Comparison of ENCODE assay signal across 8 mouse cellular contexts in genomic region chr7:114071851-114072616, GRCm38 (mm10). TPM values are rescaled to one million over a fixed set of nuclear protein-coding genes. Genes with fewer than 3 reads are reported as not detected.
A peak's percentile ranks its signal among the peaks of the same experiment; 100 is the strongest.
DNase-seq lines count a peak whose midpoint lies in the region; ATAC-seq lines count a peak whose summit lies in the region.

No protein-coding gene starts in this region.

- H3K9ac ChIP-seq in midbrain, embryonic 16.5 days (ENCODE audit: low read depth, low read length): no peak overlapping the region
- H3K9ac ChIP-seq in midbrain, embryonic 11.5 days (ENCODE audit: low read length): no peak overlapping the region
- H3K9ac ChIP-seq in intestine, embryonic 14.5 days (ENCODE audit: low read length): no peak overlapping the region
- H3K9ac ChIP-seq in stomach, embryonic 16.5 days (ENCODE audit: low read length): peak overlapping the region; percentile 24

- no peaks in the 10 kb centered on the region for H3K36me3 ChIP-seq in midbrain, embryonic 16.5 days (ENCODE audit: control insufficient read depth, insufficient read depth, low read length)
- no peaks in the 10 kb centered on the region for H3K36me3 ChIP-seq in midbrain, embryonic 11.5 days (ENCODE audit: control insufficient read depth, insufficient read depth, low read length)
- H3K36me3 ChIP-seq in intestine, embryonic 14.5 days (ENCODE audit: control insufficient read depth, insufficient read depth, low read length): no peaks in the 10 kb centered on the region
- no peaks in the 10 kb centered on the region for H3K36me3 ChIP-seq in stomach, embryonic 16.5 days (ENCODE audit: control insufficient read depth, insufficient read depth, low read length)

- H3K27me3 ChIP-seq in midbrain, embryonic 16.5 days (ENCODE audit: control insufficient read depth, insufficient read depth, low read depth, low read length): no peaks in the 10 kb centered on the region
- H3K27me3 ChIP-seq in midbrain, embryonic 11.5 days (ENCODE audit: control insufficient read depth, insufficient read depth, low read length): no peaks in the 10 kb centered on the region
- no peaks in the 10 kb centered on the region for H3K27me3 ChIP-seq in intestine, embryonic 14.5 days (replicated peaks; ENCODE audit: control insufficient read depth, insufficient read depth, low read length)
- no peaks in the 10 kb centered on the region for H3K27me3 ChIP-seq in stomach, embryonic 16.5 days (ENCODE audit: control insufficient read depth, insufficient read depth, low read length)

- no peaks in the 10 kb centered on the region for H3K9me3 ChIP-seq in midbrain, embryonic 16.5 days (replicated peaks; ENCODE audit: control insufficient read depth, low read length, poor library complexity, severe bottlenecking)
- no peaks in the 10 kb centered on the region for H3K9me3 ChIP-seq in midbrain, embryonic 11.5 days (ENCODE audit: control insufficient read depth, low read length)
- no peaks in the 10 kb centered on the region for H3K9me3 ChIP-seq in intestine, embryonic 14.5 days (ENCODE audit: control insufficient read depth, low read length)
- no peaks in the 10 kb centered on the region for H3K9me3 ChIP-seq in stomach, embryonic 16.5 days (replicated peaks; ENCODE audit: control insufficient read depth, low read length)

- peaks cover 6% of the 10 kb centered on the region; the same call in 1 of the 2 replicates for H3K4me1 ChIP-seq in midbrain, embryonic 16.5 days (ENCODE audit: control insufficient read depth, insufficient read depth, low read length)
- no peaks in the 10 kb centered on the region; the same call in 1 of the 2 replicates for H3K4me1 ChIP-seq in midbrain, embryonic 11.5 days (ENCODE audit: control insufficient read depth, insufficient read depth, low read length)
- peaks cover 12% of the 10 kb centered on the region; the same call in 1 of the 2 replicates for H3K4me1 ChIP-seq in intestine, embryonic 14.5 days (replicated peaks; ENCODE audit: control insufficient read depth, insufficient read depth, low read length)
- H3K4me1 ChIP-seq in stomach, embryonic 16.5 days (ENCODE audit: control insufficient read depth, insufficient read depth, low read length): peaks cover 12% of the 10 kb centered on the region

- DNase-seq in gastrocnemius, adult 18-20 months (ENCODE audit: low spot score): peak; percentile 21
- DNase-seq in gastrocnemius, adult 8-10 months (ENCODE audit: low spot score in 2 of 2): no peak
- DNase-seq in midbrain, embryonic 11.5 days (ENCODE audit: low spot score, missing footprints): no peak
- DNase-seq in intestine, embryonic 14.5 days (ENCODE audit: low spot score): no peak
- DNase-seq in cerebellum, adult 8-10 months: no peak
- DNase-seq in cerebellum, postnatal 4 days (ENCODE audit: low spot score in 2 of 2): no peak

- H3K4me3 ChIP-seq in midbrain, embryonic 16.5 days (ENCODE audit: low read depth, low read length): no peak overlapping the region
- H3K4me3 ChIP-seq in midbrain, embryonic 11.5 days (ENCODE audit: low read depth, low read length): no peak overlapping the region
- H3K4me3 ChIP-seq in intestine, embryonic 14.5 days (ENCODE audit: low read depth, low read length): no peak overlapping the region
- no peak overlapping the region for H3K4me3 ChIP-seq in stomach, embryonic 16.5 days (replicated peaks; ENCODE audit: low read length)

- 53% methylated on average over 13 of the region's 13 CpGs for WGBS in midbrain, embryonic 16.5 days
- 54% methylated on average over 13 of the region's 13 CpGs for WGBS in midbrain, embryonic 11.5 days
- WGBS in intestine, embryonic 14.5 days: 16% methylated on average over 13 of the region's 13 CpGs
- WGBS in stomach, embryonic 16.5 days: 13% methylated on average over 13 of the region's 13 CpGs

- no peak overlapping the region for H3K4me2 ChIP-seq in midbrain, embryonic 16.5 days (ENCODE audit: low read length)
- H3K4me2 ChIP-seq in midbrain, embryonic 11.5 days: no peak overlapping the region
- H3K4me2 ChIP-seq in intestine, embryonic 14.5 days (ENCODE audit: low read length): peak overlapping the region; percentile 18; the same call in 1 of the 2 replicates
- peak overlapping the region; percentile 32 for H3K4me2 ChIP-seq in stomach, embryonic 16.5 days (ENCODE audit: low read depth, low read length)

- H3K27ac ChIP-seq in midbrain, embryonic 16.5 days (ENCODE audit: low read length): no peak overlapping the region
- H3K27ac ChIP-seq in midbrain, embryonic 11.5 days (ENCODE audit: low read depth, low read length): no peak overlapping the region
- peak overlapping the region; percentile 43; the same call in 1 of the 2 replicates for H3K27ac ChIP-seq in intestine, embryonic 14.5 days (ENCODE audit: low read depth)
- H3K27ac ChIP-seq in stomach, embryonic 16.5 days (ENCODE audit: low read length): peak overlapping the region; percentile 78

- peak; percentile 12; the same call in 1 of the 2 replicates for ATAC-seq in midbrain, embryonic 16.5 days
- ATAC-seq in midbrain, embryonic 11.5 days (ENCODE audit: low FRiP score): no peak
- peak; percentile 60; the same call in 1 of the 2 replicates for ATAC-seq in intestine, embryonic 14.5 days (replicated peaks; ENCODE audit: low FRiP score, low TSS enrichment, low read depth)
- ATAC-seq in stomach, embryonic 16.5 days (ENCODE audit: insufficient read depth, low FRiP score): peak; percentile 27; the same call in 1 of the 2 replicates

RNA-seq across cellular contexts. Expression of gene Rras2, which starts 45.5 kb away (rescaled TPM):
- 10 to 100 TPM; 14.3 to 15.3 TPM for total RNA-seq in gastrocnemius, adult 18-20 months (2021)
- total RNA-seq in gastrocnemius, adult 8-10 months (2022): 10 to 100 TPM; 12.4 to 15.0 (median 13.6) TPM
- polyA plus RNA-seq in midbrain, embryonic 16.5 days (2015; fragmentation: Nextera tagmentation; extraction: Ambion mirVana): 24.7 and 26.8 TPM in 2 replicates
- 26.7 and 30.7 TPM in 2 replicates for polyA plus RNA-seq in midbrain, embryonic 11.5 days (2014; fragmentation: Nextera tagmentation; extraction: Ambion mirVana)
- 31.1 and 31.9 TPM in 2 replicates for polyA plus RNA-seq in intestine, embryonic 14.5 days (2014; fragmentation: Nextera tagmentation; extraction: Ambion mirVana)
- polyA plus RNA-seq in stomach, embryonic 16.5 days (2015; fragmentation: Nextera tagmentation; extraction: Ambion mirVana): 19.5 and 22.9 TPM in 2 replicates

Comparison
In these comparisons a context has a peak if more than half of its experiments do, and no peak if none do; other contexts are left out.
1. H3K27ac ChIP-seq: peak in intestine, embryonic 14.5 days (single experiment) and stomach, embryonic 16.5 days (single experiment); none in midbrain, embryonic 16.5 days (single experiment) and midbrain, embryonic 11.5 days (single experiment).
2. H3K4me2 ChIP-seq: peak in intestine, embryonic 14.5 days (single experiment) and stomach, embryonic 16.5 days (single experiment); none in midbrain, embryonic 16.5 days (single experiment) and midbrain, embryonic 11.5 days (single experiment).